ENCODE assay signal across 28 mouse cellular contexts in genomic region chr14:15204284-15204683, GRCm38 (mm10).
DNase-seq lines count a peak whose midpoint lies in the region; ATAC-seq and TF ChIP-seq lines count a peak whose summit lies in the region.
"Had no signal": no experiment of that assay in that cellular context is flagged by ENCODE, and none has a peak within 500 bp of the region (broad histone marks: within the 10 kb centered on the region; RNA-seq: fewer than 3 reads in every experiment).

No protein-coding gene starts in this region.

- H3K27ac ChIP-seq in lung, embryonic 14.5 days (ENCODE audit: low read depth): no peak overlapping the region
- H3K27ac ChIP-seq in lung, postnatal 0 days (ENCODE audit: low read length): no peak overlapping the region
- no peak overlapping the region for H3K27ac ChIP-seq in midbrain, postnatal 0 days (ENCODE audit: low read depth, low read length)
- H3K27ac ChIP-seq in midbrain, embryonic 14.5 days (replicated peaks; ENCODE audit: low read depth, low read length): no peak overlapping the region
- H3K27ac ChIP-seq: embryonic facial prominence, embryonic 13.5 days; embryonic facial prominence, embryonic 15.5 days; forebrain, embryonic 10.5 days; forebrain, embryonic 12.5 days had no signal

- H3K4me2 ChIP-seq in lung, embryonic 14.5 days: no peak overlapping the region
- H3K4me2 ChIP-seq in lung, postnatal 0 days (replicated peaks; ENCODE audit: low read depth, low read length): no peak overlapping the region
- H3K4me2 ChIP-seq in midbrain, postnatal 0 days (ENCODE audit: low read depth, low read length, poor library complexity, severe bottlenecking): no peak overlapping the region
- no peak overlapping the region for H3K4me2 ChIP-seq in midbrain, embryonic 14.5 days (ENCODE audit: low read length)
- H3K4me2 ChIP-seq: embryonic facial prominence, embryonic 13.5 days; embryonic facial prominence, embryonic 15.5 days; forebrain, embryonic 12.5 days had no signal

- TF ChIP-seq CTCF in lung, embryonic 14.5 days (IDR thresholded peaks at IDR 0.05; ENCODE audit: low read depth): no peak
- TF ChIP-seq CTCF in lung, postnatal 0 days (IDR thresholded peaks at IDR 0.05): no peak
- TF ChIP-seq CTCF in midbrain, postnatal 0 days (IDR thresholded peaks at IDR 0.05): no peak

- intact Hi-C loops in left cerebral cortex, postnatal 14 days (cut with DNase I): no loop called here

- ATAC-seq in lung, embryonic 14.5 days (ENCODE audit: insufficient read depth): no peak
- no peak for ATAC-seq in lung, postnatal 0 days
- ATAC-seq in midbrain, postnatal 0 days (ENCODE audit: low FRiP score): peak; percentile 47; the same call in 1 of the 2 replicates
- ATAC-seq in midbrain, embryonic 14.5 days (ENCODE audit: low FRiP score, low TSS enrichment): no peak
- ATAC-seq in megakaryocyte progenitor cell, adult 5-6 weeks (replicated peaks; ENCODE audit: poor library complexity): peak; percentile 66
- ATAC-seq: activated CD4-positive, CD25-positive, alpha-beta regulatory T cell, adult 4 months; CD4-positive, CD25-positive, alpha-beta regulatory T cell, adult 4 months; forebrain, embryonic 14.5 days; forebrain, embryonic 16.5 days; Patski had no signal

- H3K36me3 ChIP-seq in lung, embryonic 14.5 days (ENCODE audit: insufficient read depth): no peaks in the 10 kb centered on the region
- no peaks in the 10 kb centered on the region for H3K36me3 ChIP-seq in lung, postnatal 0 days (ENCODE audit: insufficient read depth, low read length)
- no peaks in the 10 kb centered on the region for H3K36me3 ChIP-seq in midbrain, postnatal 0 days (ENCODE audit: insufficient read depth, low read length)
- no peaks in the 10 kb centered on the region for H3K36me3 ChIP-seq in midbrain, embryonic 14.5 days (ENCODE audit: control insufficient read depth, insufficient read depth, low read length)
- H3K36me3 ChIP-seq: embryonic facial prominence, embryonic 13.5 days; embryonic facial prominence, embryonic 15.5 days; forebrain, embryonic 10.5 days; forebrain, embryonic 12.5 days; G1E had no signal

- peak; percentile 3 for DNase-seq in lung, embryonic 14.5 days
- no peak for DNase-seq in lung, postnatal 0 days (ENCODE audit: low spot score)
- DNase-seq in midbrain, postnatal 0 days (ENCODE audit: low spot score): no peak
- no peak for DNase-seq in midbrain, embryonic 14.5 days
- no peak for DNase-seq in left cerebral cortex, postnatal 14 days (ENCODE audit: low spot score in 2 of 2)
- DNase-seq: adrenal gland, adult 8-10 months; adrenal gland, postnatal 14 days; adrenal gland, postnatal 36 days; B cell, adult 2 months; cerebellum, adult 11-12 months; cerebellum, adult 2 months; cerebellum, adult 9-10 months; cerebellum, postnatal 10 days; cerebellum, postnatal 25 days; embryo, embryonic 11 days had no signal

- no peak overlapping the region for H3K9ac ChIP-seq in lung, embryonic 14.5 days
- H3K9ac ChIP-seq in lung, postnatal 0 days (replicated peaks; ENCODE audit: low read depth): no peak overlapping the region
- no peak overlapping the region for H3K9ac ChIP-seq in midbrain, postnatal 0 days (replicated peaks; ENCODE audit: low read length, poor library complexity, severe bottlenecking)
- no peak overlapping the region for H3K9ac ChIP-seq in midbrain, embryonic 14.5 days (replicated peaks; ENCODE audit: low read length)
- H3K9ac ChIP-seq: embryonic facial prominence, embryonic 13.5 days; embryonic facial prominence, embryonic 15.5 days; forebrain, embryonic 12.5 days had no signal

- no peaks in the 10 kb centered on the region for H3K4me1 ChIP-seq in lung, embryonic 14.5 days (ENCODE audit: insufficient read depth)
- no peaks in the 10 kb centered on the region for H3K4me1 ChIP-seq in lung, postnatal 0 days (ENCODE audit: insufficient read depth, low read depth, low read length)
- no peaks in the 10 kb centered on the region for H3K4me1 ChIP-seq in midbrain, postnatal 0 days (ENCODE audit: insufficient read depth, low read length)
- no peaks in the 10 kb centered on the region for H3K4me1 ChIP-seq in midbrain, embryonic 14.5 days (ENCODE audit: control insufficient read depth, insufficient read depth, low read length)
- H3K4me1 ChIP-seq: embryonic facial prominence, embryonic 13.5 days; embryonic facial prominence, embryonic 15.5 days; forebrain, embryonic 10.5 days; forebrain, embryonic 12.5 days had no signal

- H3K4me3 ChIP-seq in lung, embryonic 14.5 days (ENCODE audit: low read depth, low read length): no peak overlapping the region
- no peak overlapping the region for H3K4me3 ChIP-seq in lung, postnatal 0 days (ENCODE audit: low read depth, low read length)
- H3K4me3 ChIP-seq in midbrain, postnatal 0 days (ENCODE audit: low read depth, low read length): no peak overlapping the region
- H3K4me3 ChIP-seq in midbrain, embryonic 14.5 days (replicated peaks; ENCODE audit: low read depth, low read length): no peak overlapping the region
- H3K4me3 ChIP-seq: embryonic facial prominence, embryonic 13.5 days; embryonic facial prominence, embryonic 15.5 days; erythroblast, embryonic 14.5 days; forebrain, embryonic 10.5 days; forebrain, embryonic 12.5 days had no signal

- no peak for TF ChIP-seq EP300 in lung, postnatal 0 days (IDR thresholded peaks at IDR 0.05)

- H3K9me3 ChIP-seq in lung, embryonic 14.5 days (ENCODE audit: low read depth, low read length): no peaks in the 10 kb centered on the region
- H3K9me3 ChIP-seq in lung, postnatal 0 days (ENCODE audit: low read length): no peaks in the 10 kb centered on the region
- H3K9me3 ChIP-seq in midbrain, postnatal 0 days (ENCODE audit: low read length): no peaks in the 10 kb centered on the region
- no peaks in the 10 kb centered on the region for H3K9me3 ChIP-seq in midbrain, embryonic 14.5 days (ENCODE audit: control insufficient read depth, low read length)
- H3K9me3 ChIP-seq: embryonic facial prominence, embryonic 13.5 days; embryonic facial prominence, embryonic 15.5 days; forebrain, embryonic 10.5 days; forebrain, embryonic 12.5 days; G1E had no signal

- no peaks in the 10 kb centered on the region for H3K27me3 ChIP-seq in lung, embryonic 14.5 days (ENCODE audit: insufficient read depth, low read length)
- no peaks in the 10 kb centered on the region for H3K27me3 ChIP-seq in lung, postnatal 0 days (replicated peaks; ENCODE audit: insufficient read depth, low read length)
- H3K27me3 ChIP-seq in midbrain, postnatal 0 days (ENCODE audit: insufficient read depth, low read length): no peaks in the 10 kb centered on the region
- no peaks in the 10 kb centered on the region for H3K27me3 ChIP-seq in midbrain, embryonic 14.5 days (ENCODE audit: control insufficient read depth, insufficient read depth, low read length)
- H3K27me3 ChIP-seq: CH12.LX; embryonic facial prominence, embryonic 13.5 days; embryonic facial prominence, embryonic 15.5 days; forebrain, embryonic 12.5 days; Patski had no signal

- WGBS in lung, embryonic 14.5 days: 67% methylated on average over 3 of the region's 3 CpGs
- 41% methylated on average over 3 of the region's 3 CpGs for WGBS in lung, postnatal 0 days
- WGBS in midbrain, postnatal 0 days: 51% methylated on average over 3 of the region's 3 CpGs
- 70% methylated on average over 3 of the region's 3 CpGs for WGBS in midbrain, embryonic 14.5 days

Comparison
In these comparisons a context has a peak if more than half of its experiments do, and no peak if none do; other contexts are left out.
1. ATAC-seq: peak in midbrain, postnatal 0 days (single experiment) and megakaryocyte progenitor cell, adult 5-6 weeks (single experiment); none in lung, embryonic 14.5 days (single experiment), lung, postnatal 0 days (single experiment) and midbrain, embryonic 14.5 days (single experiment).